Mouse (Mus musculus): Measurements from ENCODE around the gene Tbce.

The Tbce gene

GRCm38 (mm10) chr13:13956686-13957085 is 82.8 kb downstream of the Tbce start:
- WGBS, result 88% methylated on average over 4 of the region's 4 CpGs

GRCm38 (mm10) chr13:13954931-13955330 is 84.5 kb downstream of the Tbce start:
- WGBS, result under 1% methylated on average over 29 of the region's 29 CpGs

GRCm38 (mm10) chr13:13953874-13954832 is 85.3 kb downstream of the Tbce start, which contains the start of gene B3galnt2:
B3galnt2 (plus strand) TSS chr13:13954469.
- under 1% methylated on average over 73 of the region's 78 CpGs for WGBS

All from cerebral cortex, adult 2 months (tissue).